Mouse (Mus musculus) lung, adult 2 months (tissue): Measurements from ENCODE around the gene Spred1.

Experiments used
- CTCF ChIP-seq: fragments of 200-500 bp; IDR thresholded peaks from 2 replicates; pipeline ENCODE4 v1.5.1; 2011; ENCODE audit warnings: mild to moderate bottlenecking, low read length, control low read depth; ENCODE audit not compliant: insufficient read depth
- POLR2A ChIP-seq: fragments of 200-500 bp; IDR thresholded peaks from 2 replicates; pipeline ENCODE4 v1.6.1; 2011; ENCODE audit warnings: low read depth, mild to moderate bottlenecking, control low read depth, low read length, borderline replicate concordance; ENCODE audit errors: extremely low read depth

GRCm38 (mm10) chr2:117109296-117109695, 11.9 kb upstream of the Spred1 start:
- TF ChIP-seq CTCF, result no peak
- no peak for TF ChIP-seq POLR2A
